ENCODE assay signal across 9 mouse cellular contexts in the genomic region with DNA sequence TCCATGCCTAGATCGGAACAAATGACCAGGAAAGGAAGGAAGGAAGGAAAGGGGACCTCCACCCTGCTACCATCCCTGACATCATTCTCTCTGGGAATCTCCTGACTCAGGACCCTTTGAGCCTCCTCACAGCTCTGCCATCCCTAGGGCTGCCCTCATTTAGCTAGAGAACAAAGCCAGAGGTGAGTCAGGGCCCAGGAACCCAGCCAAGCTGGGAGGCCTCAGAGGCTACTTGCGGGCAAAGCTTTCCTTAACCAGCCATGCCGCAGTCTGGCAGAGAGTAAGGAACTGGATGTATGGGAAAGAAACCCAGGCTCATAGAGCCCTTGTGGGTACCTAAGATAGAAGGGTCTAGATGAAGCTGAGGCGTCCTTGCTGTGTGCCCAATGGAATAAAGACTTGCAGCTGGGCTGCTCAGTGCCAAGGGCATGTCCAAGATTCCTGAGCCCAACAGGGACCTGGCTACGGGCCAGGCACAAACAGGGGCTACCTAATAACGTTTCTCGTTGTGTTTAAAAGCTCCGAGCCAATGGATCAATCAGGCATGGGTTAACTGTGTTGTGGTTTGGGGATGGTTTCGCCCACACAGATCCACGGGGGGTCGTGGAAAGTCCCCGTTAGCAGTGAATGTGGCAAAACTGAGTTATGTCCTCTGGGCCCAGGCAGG. TPM values are rescaled to one million over a fixed set of nuclear protein-coding genes. Genes with fewer than 3 reads are reported as not detected.
A peak's percentile ranks its signal among the peaks of the same experiment; 100 is the strongest.
DNase-seq lines count a peak whose midpoint lies in the region; TF ChIP-seq lines count a peak whose summit lies in the region.
"Had no signal": no experiment of that assay in that cellular context is flagged by ENCODE, and none has a peak within 500 bp of the region (broad histone marks: within the 10 kb centered on the region; RNA-seq: fewer than 3 reads in every experiment).

No protein-coding gene starts in this region.

- no peak for TF ChIP-seq CTCF in olfactory bulb, adult 2 months (IDR thresholded peaks at IDR 0.05; ENCODE audit: insufficient read depth, low read depth, low read length)

- peaks cover 48% of the 10 kb centered on the region for H3K4me1 ChIP-seq in olfactory bulb, adult 2 months (ENCODE audit: control insufficient read depth, insufficient read depth, low read length)

- DNase-seq in cerebellum, postnatal 14 days, result peak; percentile 48 to 54
- DNase-seq in cerebellum, adult 11-12 months, result no peak
- peak; percentile 81 for DNase-seq in urinary bladder, postnatal 14 days (ENCODE audit: low spot score)
- DNase-seq in urinary bladder, postnatal 10 days (ENCODE audit: low spot score), result no peak
- DNase-seq in heart, postnatal 36 days, result peak; percentile 61 to 69
- no peak for DNase-seq in frontal cortex, postnatal 36 days (ENCODE audit: low spot score in 2 of 2)
- DNase-seq in embryo, embryonic 11 days, result no peak

- H3K27ac ChIP-seq in olfactory bulb, adult 2 months (ENCODE audit: insufficient read depth, low read depth, low read length), result peak overlapping the region; percentile 50

- intact Hi-C loops in heart, postnatal 36 days (cut with DNase I), result no loop called here

- no peak overlapping the region for H3K4me3 ChIP-seq in olfactory bulb, adult 2 months (ENCODE audit: insufficient read depth, low read depth, low read length)
- H3K4me3 ChIP-seq: megakaryocyte, embryonic 14.5 days had no signal

- no peak for TF ChIP-seq POLR2A in olfactory bulb, adult 2 months (IDR thresholded peaks at IDR 0.05; ENCODE audit: insufficient read depth, low read depth, low read length)

- whole genome bisulfite sequencing in olfactory bulb, adult 2 months, result 46% methylated on average over 12 of the region's 12 CpGs

RNA-seq across cellular contexts. Expression of a gene that starts 6.6 kb away (rescaled TPM):
- 10 to 100 TPM; 29.4 to 37.1 TPM for total RNA-seq in heart, postnatal 36 days (2021)
- polyA plus RNA-seq in olfactory bulb, adult 2 months (2012; ENCODE audit: insufficient read depth, insufficient read length, low replicate concordance, missing spikeins), result not detected in 2 replicates

RNA-seq across cellular contexts. Expression of a gene that starts 34.3 kb away (rescaled TPM):
- total RNA-seq in heart, postnatal 36 days (2021), result 1 to 10 TPM; 4.2 to 4.6 TPM
- not detected in 2 replicates for polyA plus RNA-seq in olfactory bulb, adult 2 months (2012; ENCODE audit: insufficient read depth, insufficient read length, low replicate concordance, missing spikeins)

RNA-seq across cellular contexts. Expression of a gene that starts 37.7 kb away (rescaled TPM):
- 10 to 100 TPM; 44.0 to 66.1 TPM for total RNA-seq in heart, postnatal 36 days (2021)
- not detected in 2 replicates for polyA plus RNA-seq in olfactory bulb, adult 2 months (2012; ENCODE audit: insufficient read depth, insufficient read length, low replicate concordance, missing spikeins)

Comparison
In these comparisons a context has a peak if more than half of its experiments do, and no peak if none do; other contexts are left out.
1. DNase-seq: peak in cerebellum, postnatal 14 days (2 of 2), urinary bladder, postnatal 14 days (single experiment) and heart, postnatal 36 days (2 of 2); none in cerebellum, adult 11-12 months (single experiment), urinary bladder, postnatal 10 days (single experiment), frontal cortex, postnatal 36 days (0 of 2) and embryo, embryonic 11 days (single experiment).